Mouse (Mus musculus): ENCODE measurements around the gene Mrpl36. TPM values are rescaled to one million over a fixed set of nuclear protein-coding genes. Genes with fewer than 3 reads are reported as not detected.
A peak's percentile ranks its signal among the peaks of the same experiment; 100 is the strongest.

Gene Mrpl36
- 125 and 126 TPM in 2 replicates for polyA plus RNA-seq (2014; fragmentation: Nextera tagmentation; extraction: Ambion mirVana)

DNA sequence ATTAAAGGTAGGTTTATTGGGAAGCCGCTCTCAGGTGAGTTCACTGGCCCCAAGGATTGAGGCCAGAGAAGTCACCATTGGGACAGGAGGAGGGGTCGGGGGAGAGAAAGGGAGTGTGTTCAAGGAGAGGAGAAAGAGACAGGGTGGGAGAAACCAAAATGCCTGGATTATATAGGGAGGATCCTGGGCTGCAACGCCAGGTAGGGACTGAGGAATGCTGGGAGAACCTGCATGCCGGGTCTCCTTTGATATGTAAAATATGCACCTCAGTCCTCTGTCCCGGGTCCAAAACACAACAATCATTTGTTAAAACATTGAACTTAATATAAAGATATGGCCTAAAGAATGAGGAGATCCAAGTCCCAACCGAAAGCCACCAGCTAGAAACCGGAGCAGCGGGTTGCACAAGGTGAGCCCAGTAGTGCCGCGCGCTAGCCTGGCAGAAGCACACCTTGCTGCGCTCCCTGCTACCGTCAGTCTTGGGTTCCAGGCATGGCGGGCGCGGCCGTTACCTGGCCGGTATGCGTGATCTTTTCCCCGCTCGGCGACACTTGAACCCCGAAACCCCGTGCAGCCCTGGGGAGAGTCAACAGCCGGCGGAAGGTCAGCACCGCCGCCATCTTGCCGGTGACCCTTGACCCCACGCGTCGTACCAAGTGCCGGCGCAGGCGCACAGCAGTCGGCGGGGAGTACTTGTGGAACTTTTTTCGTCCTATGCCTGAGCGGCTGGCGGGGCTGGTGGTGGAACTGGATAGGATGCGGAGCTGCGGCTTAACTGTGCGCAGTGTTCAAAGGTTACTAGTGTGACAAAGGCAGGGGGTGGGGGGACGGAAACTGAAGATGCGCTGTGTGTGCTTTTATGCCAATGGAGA is at the start of gene Mrpl36, which contains the start of gene Ndufs6:
Gene Mrpl36, plus strand, starts transcription at position 687 of the 872 bp plus-strand sequence.
Gene Ndufs6, minus strand, starts transcription at position 716 of the 872 bp plus-strand sequence.
- Histone ChIP-seq H3K4me2 (ENCODE audit: low read depth, low read length) (peak within 1 kb of the TSS; percentile 56), H3K36me3 (replicated peaks; ENCODE audit: control insufficient read depth, insufficient read depth, low read depth, low read length) (no peaks in the 10 kb centered on the region), H3K9me3 (replicated peaks; ENCODE audit: control insufficient read depth, low read length) (no peaks in the 10 kb centered on the region), H3K27me3 (ENCODE audit: control insufficient read depth, insufficient read depth, low read length) (no peaks in the 10 kb centered on the region), H3K4me3 (ENCODE audit: low read depth, low read length) (peak within 1 kb of the TSS; percentile 78), H3K9ac (replicated peaks; ENCODE audit: low read length) (peak within 1 kb of the TSS; percentile 76), H3K27ac (replicated peaks; ENCODE audit: low read depth, low read length) (peak within 1 kb of the TSS; percentile 49; the same call in 1 of the 2 replicates), H3K4me1 (ENCODE audit: control insufficient read depth, insufficient read depth, low read length) (no peaks in the 10 kb centered on the region)
- whole genome bisulfite sequencing = under 1% methylated on average over 45 of the region's 45 CpGs
- peak; percentile 86 for ATAC-seq (replicated peaks; ENCODE audit: insufficient number of reproducible peaks, low FRiP score, low TSS enrichment, low read depth)
- peak; percentile 94 for DNase-seq (ENCODE audit: low spot score)

DNA sequence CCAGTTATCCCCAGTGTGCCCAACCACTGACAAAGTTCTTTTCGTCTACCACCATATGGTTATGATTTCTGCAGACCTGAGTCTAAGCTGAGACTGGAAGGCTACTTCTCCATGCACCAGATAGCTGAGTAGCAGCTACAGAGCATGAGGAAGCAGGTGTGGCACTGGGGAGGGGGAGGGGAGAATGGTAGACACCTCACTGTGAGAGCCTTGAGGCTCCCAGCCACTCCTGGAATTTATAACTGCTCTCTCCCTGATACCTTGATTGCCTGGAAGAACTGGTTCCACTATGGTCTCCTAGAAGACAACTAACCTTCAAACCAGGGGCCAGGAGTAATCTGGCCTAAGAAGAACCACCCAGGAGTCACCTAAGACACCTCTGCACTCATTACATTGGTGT is 49.1 kb upstream of the Mrpl36 start:
- DNase-seq (ENCODE audit: low spot score) (no peak), ATAC-seq (replicated peaks; ENCODE audit: insufficient number of reproducible peaks, low FRiP score, low TSS enrichment, low read depth) (no peak)
- H3K27me3 ChIP-seq (ENCODE audit: control insufficient read depth, insufficient read depth, low read length) = peaks cover 1% of the 10 kb centered on the region
- H3K27ac ChIP-seq (replicated peaks; ENCODE audit: low read depth, low read length) = no peak overlapping the region
- no peak overlapping the region for H3K4me2 ChIP-seq (ENCODE audit: low read depth, low read length)
- WGBS = 48% methylated on average over 1 of the region's 1 CpGs
- H3K9ac ChIP-seq (replicated peaks; ENCODE audit: low read length) = no peak overlapping the region
- H3K9me3 ChIP-seq (replicated peaks; ENCODE audit: control insufficient read depth, low read length) = no peaks in the 10 kb centered on the region
- no peaks in the 10 kb centered on the region for H3K4me1 ChIP-seq (ENCODE audit: control insufficient read depth, insufficient read depth, low read length)
- no peak overlapping the region for H3K4me3 ChIP-seq (ENCODE audit: low read depth, low read length)
- no peaks in the 10 kb centered on the region for H3K36me3 ChIP-seq (replicated peaks; ENCODE audit: control insufficient read depth, insufficient read depth, low read depth, low read length)

DNA sequence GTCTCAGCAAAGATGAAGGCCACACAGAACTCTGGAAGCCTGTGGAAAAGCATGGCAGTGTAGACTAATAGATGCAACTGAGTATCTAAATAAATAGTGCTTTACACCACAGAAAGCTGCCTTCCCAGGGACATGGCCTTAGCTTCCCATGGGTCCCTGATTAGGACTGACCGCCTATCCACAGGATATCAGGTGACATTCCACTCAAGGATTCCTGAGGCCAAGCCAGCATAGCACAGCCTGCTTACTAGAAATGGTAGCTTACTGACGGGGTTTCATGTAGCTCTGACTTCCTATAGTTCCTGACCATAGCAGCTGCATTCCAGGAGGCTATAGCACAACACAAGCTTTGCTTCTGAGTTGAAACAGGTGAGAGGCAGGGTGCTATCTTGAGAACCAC is 45.9 kb upstream of the Mrpl36 start:
- H3K4me1 ChIP-seq (ENCODE audit: control insufficient read depth, insufficient read depth, low read length) = no peaks in the 10 kb centered on the region
- no peak overlapping the region for H3K4me3 ChIP-seq (ENCODE audit: low read depth, low read length)
- no peaks in the 10 kb centered on the region for H3K27me3 ChIP-seq (ENCODE audit: control insufficient read depth, insufficient read depth, low read length)
- H3K27ac ChIP-seq (replicated peaks; ENCODE audit: low read depth, low read length) = no peak overlapping the region
- no peak overlapping the region for H3K9ac ChIP-seq (replicated peaks; ENCODE audit: low read length)
- no peaks in the 10 kb centered on the region for H3K9me3 ChIP-seq (replicated peaks; ENCODE audit: control insufficient read depth, low read length)
- H3K4me2 ChIP-seq (ENCODE audit: low read depth, low read length) = no peak overlapping the region
- ATAC-seq (replicated peaks; ENCODE audit: insufficient number of reproducible peaks, low FRiP score, low TSS enrichment, low read depth) (no peak), DNase-seq (ENCODE audit: low spot score) (no peak)
- 63% methylated on average over 2 of the region's 2 CpGs for WGBS
- no peaks in the 10 kb centered on the region for H3K36me3 ChIP-seq (replicated peaks; ENCODE audit: control insufficient read depth, insufficient read depth, low read depth, low read length)

DNA sequence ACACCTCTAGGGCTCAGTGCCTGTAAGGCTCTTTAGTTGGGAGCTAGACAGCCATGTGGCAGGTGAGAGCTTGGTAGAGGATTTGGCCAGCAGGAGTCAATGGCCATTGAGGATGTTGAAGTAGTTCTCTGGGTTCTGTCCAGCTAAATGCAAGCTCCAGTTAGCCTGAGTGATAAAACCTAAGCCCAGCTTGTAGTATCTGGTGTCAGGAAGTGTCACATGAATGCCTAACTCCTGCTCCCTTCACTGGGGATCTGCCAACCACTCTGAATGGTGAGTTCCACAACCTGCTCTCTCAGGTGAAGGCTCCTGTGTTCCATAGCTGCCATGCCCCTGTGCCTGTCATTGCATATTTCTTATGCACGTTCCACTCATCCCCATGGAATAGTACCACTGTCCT is 44.8 kb upstream of the Mrpl36 start:
- H3K27me3 ChIP-seq (ENCODE audit: control insufficient read depth, insufficient read depth, low read length) = no peaks in the 10 kb centered on the region
- H3K9me3 ChIP-seq (replicated peaks; ENCODE audit: control insufficient read depth, low read length) = no peaks in the 10 kb centered on the region
- H3K4me2 ChIP-seq (ENCODE audit: low read depth, low read length) = no peak overlapping the region
- H3K27ac ChIP-seq (replicated peaks; ENCODE audit: low read depth, low read length) = no peak overlapping the region
- no peaks in the 10 kb centered on the region for H3K4me1 ChIP-seq (ENCODE audit: control insufficient read depth, insufficient read depth, low read length)
- no peak overlapping the region for H3K9ac ChIP-seq (replicated peaks; ENCODE audit: low read length)
- WGBS = 80% methylated on average over 1 of the region's 1 CpGs
- no peak overlapping the region for H3K4me3 ChIP-seq (ENCODE audit: low read depth, low read length)
- no peaks in the 10 kb centered on the region for H3K36me3 ChIP-seq (replicated peaks; ENCODE audit: control insufficient read depth, insufficient read depth, low read depth, low read length)
- ATAC-seq (replicated peaks; ENCODE audit: insufficient number of reproducible peaks, low FRiP score, low TSS enrichment, low read depth) (no peak), DNase-seq (ENCODE audit: low spot score) (no peak)

DNA sequence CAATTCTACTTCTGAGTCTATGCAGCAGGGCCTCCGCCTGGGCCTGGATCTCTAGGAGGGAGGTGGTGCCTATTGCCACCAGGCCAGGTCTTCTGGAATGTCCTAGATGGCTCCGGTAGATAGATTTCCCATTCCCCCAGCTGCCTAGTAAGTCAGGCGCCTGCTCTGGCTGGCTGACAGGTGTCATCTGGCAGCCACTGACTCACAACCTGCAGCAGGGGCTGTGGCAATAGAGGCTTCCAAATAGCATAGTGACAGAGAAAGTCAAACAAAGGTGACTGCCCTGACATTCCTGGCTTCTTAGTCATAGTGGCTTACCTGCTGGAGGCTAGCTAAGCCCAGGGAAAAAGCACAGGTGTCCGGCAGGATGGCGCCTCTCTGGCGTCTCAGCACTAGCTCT is 38.1 kb upstream of the Mrpl36 start:
- 80% methylated on average over 6 of the region's 6 CpGs for WGBS
- no peaks in the 10 kb centered on the region for H3K9me3 ChIP-seq (replicated peaks; ENCODE audit: control insufficient read depth, low read length)
- H3K27ac ChIP-seq (replicated peaks; ENCODE audit: low read depth, low read length) = no peak overlapping the region

DNA sequence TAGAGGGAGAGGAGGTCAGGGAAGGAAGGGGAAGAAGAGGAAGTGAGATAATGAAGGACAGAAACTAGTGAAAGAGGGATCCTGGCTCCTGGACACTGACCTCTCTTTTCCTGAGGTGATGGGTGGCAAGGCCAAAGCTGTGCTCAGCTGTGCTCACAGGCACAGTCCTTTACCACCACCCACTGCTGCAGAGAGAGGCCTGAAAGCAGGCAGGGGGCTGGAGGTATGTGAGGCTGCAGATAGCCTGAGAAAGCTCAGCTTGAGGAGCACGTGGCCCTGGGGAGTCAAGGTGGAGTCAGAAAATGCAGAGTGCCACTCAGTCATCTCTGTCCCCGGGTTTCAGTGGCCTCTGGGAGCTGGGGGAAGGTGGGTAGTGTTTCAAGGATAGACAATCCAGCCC is 37.2 kb upstream of the Mrpl36 start:
- H3K9ac ChIP-seq (replicated peaks; ENCODE audit: low read length) = no peak overlapping the region
- ATAC-seq (replicated peaks; ENCODE audit: insufficient number of reproducible peaks, low FRiP score, low TSS enrichment, low read depth) (no peak), DNase-seq (ENCODE audit: low spot score) (no peak)
- no peaks in the 10 kb centered on the region for H3K36me3 ChIP-seq (replicated peaks; ENCODE audit: control insufficient read depth, insufficient read depth, low read depth, low read length)
- H3K27ac ChIP-seq (replicated peaks; ENCODE audit: low read depth, low read length) = no peak overlapping the region
- H3K4me2 ChIP-seq (ENCODE audit: low read depth, low read length) = no peak overlapping the region
- no peaks in the 10 kb centered on the region for H3K9me3 ChIP-seq (replicated peaks; ENCODE audit: control insufficient read depth, low read length)
- no peaks in the 10 kb centered on the region for H3K4me1 ChIP-seq (ENCODE audit: control insufficient read depth, insufficient read depth, low read length)
- 26% methylated on average over 2 of the region's 2 CpGs for WGBS
- no peak overlapping the region for H3K4me3 ChIP-seq (ENCODE audit: low read depth, low read length)
- no peaks in the 10 kb centered on the region for H3K27me3 ChIP-seq (ENCODE audit: control insufficient read depth, insufficient read depth, low read length)

More for the DNA sequence above, 38.1 kb upstream of the Mrpl36 start:
- no peak for ATAC-seq (replicated peaks; ENCODE audit: insufficient number of reproducible peaks, low FRiP score, low TSS enrichment, low read depth)
- Histone ChIP-seq H3K4me3 (ENCODE audit: low read depth, low read length) (no peak overlapping the region), H3K4me2 (ENCODE audit: low read depth, low read length) (no peak overlapping the region), H3K27me3 (ENCODE audit: control insufficient read depth, insufficient read depth, low read length) (no peaks in the 10 kb centered on the region), H3K9ac (replicated peaks; ENCODE audit: low read length) (no peak overlapping the region), H3K4me1 (ENCODE audit: control insufficient read depth, insufficient read depth, low read length) (no peaks in the 10 kb centered on the region), H3K36me3 (replicated peaks; ENCODE audit: control insufficient read depth, insufficient read depth, low read depth, low read length) (no peaks in the 10 kb centered on the region)
- no peak for DNase-seq (ENCODE audit: low spot score)

DNA sequence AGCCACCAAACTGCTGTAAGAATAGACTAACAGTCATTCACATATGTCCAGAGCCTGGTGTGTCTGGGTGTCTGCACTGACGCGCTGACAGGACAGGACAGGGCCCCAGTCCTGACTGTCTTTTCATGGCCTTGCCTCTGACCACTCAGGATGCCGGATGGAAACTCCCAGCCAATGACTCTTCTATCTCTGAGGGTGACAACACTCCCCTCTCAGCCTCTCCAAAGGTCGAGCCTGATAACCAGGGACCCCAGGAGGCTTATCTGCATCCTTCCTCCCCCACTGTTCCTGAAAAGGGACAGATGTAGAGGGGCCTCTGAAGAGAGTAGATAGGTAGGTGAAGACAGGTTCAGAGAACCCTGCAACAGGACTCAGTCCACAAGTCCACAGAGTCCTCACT is 29.6 kb upstream of the Mrpl36 start:
- Histone ChIP-seq H3K36me3 (replicated peaks; ENCODE audit: control insufficient read depth, insufficient read depth, low read depth, low read length) (no peaks in the 10 kb centered on the region), H3K4me2 (ENCODE audit: low read depth, low read length) (no peak overlapping the region), H3K27me3 (ENCODE audit: control insufficient read depth, insufficient read depth, low read length) (no peaks in the 10 kb centered on the region), H3K9me3 (replicated peaks; ENCODE audit: control insufficient read depth, low read length) (no peaks in the 10 kb centered on the region), H3K27ac (replicated peaks; ENCODE audit: low read depth, low read length) (no peak overlapping the region), H3K4me1 (ENCODE audit: control insufficient read depth, insufficient read depth, low read length) (no peaks in the 10 kb centered on the region), H3K9ac (replicated peaks; ENCODE audit: low read length) (no peak overlapping the region), H3K4me3 (ENCODE audit: low read depth, low read length) (no peak overlapping the region)
- no peak for ATAC-seq (replicated peaks; ENCODE audit: insufficient number of reproducible peaks, low FRiP score, low TSS enrichment, low read depth)
- no peak for DNase-seq (ENCODE audit: low spot score)
- WGBS = 68% methylated on average over 4 of the region's 4 CpGs

DNA sequence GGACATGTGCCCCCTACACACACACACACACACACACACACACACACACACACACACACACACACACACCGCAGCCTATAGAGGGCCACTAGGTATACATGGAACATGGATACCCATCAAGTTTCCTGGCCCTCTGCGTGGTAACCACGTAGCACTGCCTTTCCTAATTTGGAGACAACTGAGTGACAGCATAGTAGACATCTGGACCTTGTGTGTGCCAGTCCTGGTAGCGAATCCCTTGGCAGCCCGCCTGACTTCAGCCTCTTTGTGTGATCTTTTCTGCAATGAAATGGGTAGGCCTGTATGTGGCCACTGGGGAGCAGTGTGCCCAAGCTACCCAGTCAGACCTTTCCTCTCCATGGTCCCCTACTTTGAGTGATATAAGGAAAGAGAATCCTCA is 29.0 kb upstream of the Mrpl36 start:
- Histone ChIP-seq H3K9ac (replicated peaks; ENCODE audit: low read length) (no peak overlapping the region), H3K36me3 (replicated peaks; ENCODE audit: control insufficient read depth, insufficient read depth, low read depth, low read length) (no peaks in the 10 kb centered on the region), H3K9me3 (replicated peaks; ENCODE audit: control insufficient read depth, low read length) (no peaks in the 10 kb centered on the region), H3K4me3 (ENCODE audit: low read depth, low read length) (no peak overlapping the region), H3K4me2 (ENCODE audit: low read depth, low read length) (no peak overlapping the region), H3K27me3 (ENCODE audit: control insufficient read depth, insufficient read depth, low read length) (no peaks in the 10 kb centered on the region), H3K27ac (replicated peaks; ENCODE audit: low read depth, low read length) (no peak overlapping the region), H3K4me1 (ENCODE audit: control insufficient read depth, insufficient read depth, low read length) (no peaks in the 10 kb centered on the region)
- no peak for ATAC-seq (replicated peaks; ENCODE audit: insufficient number of reproducible peaks, low FRiP score, low TSS enrichment, low read depth)
- 93% methylated on average over 5 of the region's 5 CpGs for WGBS
- no peak for DNase-seq (ENCODE audit: low spot score)

Data from embryonic facial prominence, embryonic 11.5 days (tissue).